Mouse (Mus musculus) MEL (cell line): Measurements from ENCODE around the gene Polg. TPM values are rescaled to one million over a fixed set of nuclear protein-coding genes. Genes with fewer than 3 reads are reported as not detected.

ENCODE experiments used
- DNase-seq: peaks from one replicate; pipeline ENCODE4 v3.0.0; 2011; ENCODE audit warnings: low read depth, low spot score
- H3K27ac ChIP-seq: 2 replicates; pipeline ENCODE4 v1.5.1; 2012; ENCODE audit warnings: low read depth, mild to moderate bottlenecking, control low read depth, low read length, moderate library complexity; ENCODE audit not compliant: control insufficient read depth
- H3K27me3 ChIP-seq, 2 experiments: fragments of 150-350 bp in 1 of 2; sonication (generic) in 1 of 2; 2 replicates each; pipeline ENCODE4 v1.6.1; 2012; ENCODE audit warnings: low read length in 2 of 2, mild to moderate bottlenecking in 2 of 2, improper control_type of control experiment in 1 of 2, moderate library complexity in 1 of 2; ENCODE audit not compliant: insufficient read depth in 2 of 2, control insufficient read depth in 1 of 2
- H3K36me3 ChIP-seq, 2 experiments: 2 replicates each; pipeline ENCODE4 v1.6.1; 2012 to 2014; ENCODE audit warnings: low read length in 2 of 2, improper control_type of control experiment in 1 of 2, inconsistent platforms in 1 of 2, mild to moderate bottlenecking in 1 of 2; ENCODE audit not compliant: insufficient read depth in 2 of 2, control insufficient read depth in 1 of 2
- H3K4me1 ChIP-seq, 2 experiments: fragments of 150-350 bp in 1 of 2; sonication (generic) in 1 of 2; 2 replicates each; pipeline ENCODE4 v1.6.1; 2012; ENCODE audit warnings: low read length in 2 of 2, improper control_type of control experiment in 1 of 2, mild to moderate bottlenecking in 1 of 2; ENCODE audit not compliant: insufficient read depth in 2 of 2, control insufficient read depth in 1 of 2
- H3K4me3 ChIP-seq, 2 experiments: fragments of 150-350 bp in 1 of 2; sonication (generic) in 1 of 2; 2 replicates each; pipeline ENCODE4 v1.5.1; 2012; ENCODE audit warnings: low read depth in 2 of 2, low read length in 2 of 2, mild to moderate bottlenecking in 2 of 2, moderate library complexity in 2 of 2, control low read depth in 1 of 2, improper control_type of control experiment in 1 of 2; ENCODE audit not compliant: control insufficient read depth in 1 of 2, insufficient read depth in 1 of 2
- H3K79me2 ChIP-seq: 2 replicates; pipeline ENCODE4 v1.6.1; 2012; ENCODE audit warnings: mild to moderate bottlenecking, low read length, moderate library complexity; ENCODE audit not compliant: control insufficient read depth, poor library complexity, insufficient read depth
- H3K9ac ChIP-seq: 2 replicates; pipeline ENCODE4 v1.6.1; 2012; ENCODE audit warnings: low read depth, mild to moderate bottlenecking, control low read depth, low read length, moderate library complexity; ENCODE audit not compliant: control insufficient read depth, poor library complexity, severe bottlenecking
- H3K9me3 ChIP-seq: fragments of 150-350 bp; sonication (generic); replicated peaks from 2 replicates; pipeline ENCODE4 v1.6.1; 2012; ENCODE audit warnings: mild to moderate bottlenecking, low read length, improper control_type of control experiment, moderate library complexity; ENCODE audit not compliant: insufficient read depth
- EP300 ChIP-seq, 2 experiments: IDR thresholded peaks; 2 replicates each; pipeline ENCODE4 v1.6.1; 2011; ENCODE audit warnings: improper control_type of control experiment in 2 of 2, low read length in 2 of 2, low read depth in 1 of 2, mild to moderate bottlenecking in 1 of 2
- GABPA ChIP-seq: IDR thresholded peaks from 2 replicates; pipeline ENCODE4 v1.6.1; 2012; ENCODE audit warnings: low read depth, mild to moderate bottlenecking, inconsistent platforms, low read length, improper control_type of control experiment, moderate library complexity
- MAZ ChIP-seq: IDR thresholded peaks from 2 replicates; pipeline ENCODE4 v1.6.1; 2012; ENCODE audit warnings: low read depth, mild to moderate bottlenecking, inconsistent platforms, low read length, improper control_type of control experiment
- TAL1 ChIP-seq: IDR thresholded peaks from 2 replicates; pipeline ENCODE4 v1.6.1; 2012; ENCODE audit warnings: mild to moderate bottlenecking, inconsistent platforms, low read length, moderate library complexity, mixed read lengths
- TCF12 ChIP-seq: IDR thresholded peaks from 2 replicates; pipeline ENCODE4 v1.6.1; 2014; ENCODE audit warnings: low read depth, mild to moderate bottlenecking, inconsistent platforms, low read length, improper control_type of control experiment, moderate library complexity
- USF1 ChIP-seq: IDR thresholded peaks from 2 replicates; pipeline ENCODE4 v1.6.1; 2014; ENCODE audit warnings: low read depth, mild to moderate bottlenecking, inconsistent platforms, low read length, improper control_type of control experiment, moderate library complexity
- ZNF384 ChIP-seq: IDR thresholded peaks from 2 replicates; pipeline ENCODE4 v1.6.1; 2012; ENCODE audit warnings: low read depth, mild to moderate bottlenecking, inconsistent platforms, low read length, improper control_type of control experiment
- polyA plus RNA-seq, 2 experiments: library from polyadenylated mRNA; stranded (reverse) in 1 of 2; unstranded in 1 of 2; fragments of >175 nt in 1 of 2; fragments of >200 nt in 1 of 2; gene quantifications; 2 replicates each; pipeline versions ENCODE4 v1.2.1 to v1.2.4; 2012; ENCODE audit warnings: low replicate concordance in 2 of 2, low read depth in 1 of 2; ENCODE audit not compliant: insufficient read length in 2 of 2, insufficient read depth in 1 of 2, missing spikeins in 1 of 2
- total RNA-seq: library from RNA; depleted of rRNA; stranded (reverse); fragments of 300-350 nt; gene quantifications from 2 replicates; pipeline ENCODE4 v1.2.3, GENCODE M21; 2012

Polg gene
- total and polyA plus RNA-seq, 3 experiments = 82.7 to 129 TPM; not detected in 1

GRCm38 (mm10) chr7:79465461-79466044 lies 609 bp downstream of the Polg start:
- peak overlapping the region; percentile 97 for H3K9ac ChIP-seq
- no peaks in the 10 kb centered on the region for H3K27me3 ChIP-seq
- peaks cover 2 to 30% of the 10 kb centered on the region in 2 experiments; a peak in 2 of 4 replicates for H3K36me3 ChIP-seq
- H3K79me2 ChIP-seq = peaks cover 27% of the 10 kb centered on the region
- H3K4me3 ChIP-seq = peak overlapping the region; percentile 79 to 94
- TF ChIP-seq USF1 (no peak), TAL1 (0 out of 2 replicates have a peak, but pooled peaks have one; percentile 2)
- TF ChIP-seq, all 39 proteins: peak for 1
- H3K27ac ChIP-seq = peak overlapping the region; percentile 64
- no peaks in the 10 kb centered on the region for H3K9me3 ChIP-seq
- H3K4me1 ChIP-seq = peaks cover 2 to 43% of the 10 kb centered on the region in 2 experiments
- DNase-seq = peak; percentile 70

- Histone ChIP-seq H3K4me3 (peak overlapping the region; percentile 79 to 94), H3K4me1 (peaks cover 2 to 40% of the 10 kb centered on the region in 2 experiments), H3K9me3 (no peaks in the 10 kb centered on the region)
- TF ChIP-seq MAZ = no peak
- 0 out of 2 replicates have a peak, but pooled peaks have one; percentile 5 for TF ChIP-seq TCF12
- no peak for TF ChIP-seq EP300 (IDR thresholded peaks at IDR 0.05; ENCODE audit: low read depth in 1 of 2, low read length in 2 of 2)
- TF ChIP-seq USF1 = no peak
- TF ChIP-seq, all 39 proteins: peak for 1
- H3K36me3 ChIP-seq = peaks cover 2 to 29% of the 10 kb centered on the region in 2 experiments; a peak in 2 of 4 replicates
- H3K27ac ChIP-seq = peak overlapping the region; percentile 0
- H3K9ac ChIP-seq = peak overlapping the region; percentile 97
- DNase-seq = no peak
- H3K27me3 ChIP-seq = no peaks in the 10 kb centered on the region
- H3K79me2 ChIP-seq = peaks cover 27% of the 10 kb centered on the region
Observed at GRCm38 (mm10) chr7:79464776-79465420, 1.3 kb downstream of the Polg start.

- peaks cover 0 to 30% of the 10 kb centered on the region in 2 experiments for H3K4me1 ChIP-seq
- H3K9ac ChIP-seq = no peak overlapping the region
- no peak overlapping the region for H3K27ac ChIP-seq
- DNase-seq = no peak
- peaks cover 27% of the 10 kb centered on the region for H3K79me2 ChIP-seq
- peaks cover 2 to 24% of the 10 kb centered on the region in 2 experiments; a peak in 2 of 4 replicates for H3K36me3 ChIP-seq
- H3K27me3 ChIP-seq = no peaks in the 10 kb centered on the region
- H3K4me3 ChIP-seq = peak overlapping the region in 1 of 2 experiments; percentile 5; a peak in 1 of 4 replicates
- TF ChIP-seq ZNF384 (peak; percentile 62), GABPA (no peak)
- TF ChIP-seq, all 39 proteins: peak for 1
- no peaks in the 10 kb centered on the region for H3K9me3 ChIP-seq
Observed at GRCm38 (mm10) chr7:79463376-79464077, 2.6 kb downstream of the Polg start.
